Mouse (Mus musculus): ENCODE data around the gene Stra6.

GRCm38 (mm10) chr9:58162173-58162572, 98.6 kb downstream of the Stra6 start:
- TF ChIP-seq CTCF (IDR thresholded peaks at IDR 0.05; ENCODE audit: control insufficient read depth, insufficient read depth, insufficient read length) (no peak), MAX (IDR thresholded peaks at IDR 0.05) (no peak), MYOG (IDR thresholded peaks at IDR 0.05; ENCODE audit: control insufficient read depth, extremely low read depth, insufficient read length) (no peak)
